Mouse (Mus musculus) hindbrain, embryonic 12.5 days (tissue): Measurements from ENCODE around the gene Fut8. TPM values are rescaled to one million over a fixed set of nuclear protein-coding genes. Genes with fewer than 3 reads are reported as not detected.

Experiments
- ATAC-seq: fragments of 200-750 bp; cut with Nextera tagmentation; 2 replicates; pipeline ENCODE4 v1.8.0; 2017; ENCODE audit warnings: moderate TSS enrichment; ENCODE audit not compliant: low FRiP score
- H3K27ac ChIP-seq: fragments of 300-500 bp; sonication (generic); 2 replicates; pipeline ENCODE4 v1.5.1; 2016; ENCODE audit warnings: mild to moderate bottlenecking
- H3K27me3 ChIP-seq: fragments of 300-500 bp; sonication (generic); 2 replicates; pipeline ENCODE4 v1.6.1; 2016; ENCODE audit warnings: mild to moderate bottlenecking
- H3K36me3 ChIP-seq: fragments of 300-500 bp; sonication (generic); 2 replicates; pipeline ENCODE4 v1.6.1; 2016; ENCODE audit warnings: mild to moderate bottlenecking
- H3K4me1 ChIP-seq: fragments of 300-500 bp; sonication (generic); 2 replicates; pipeline ENCODE4 v1.6.1; 2016
- H3K4me2 ChIP-seq: fragments of 300-500 bp; sonication (generic); replicated peaks from 2 replicates; pipeline ENCODE4 v1.6.1; 2016; ENCODE audit warnings: mild to moderate bottlenecking
- H3K4me3 ChIP-seq: fragments of 300-500 bp; sonication (generic); 2 replicates; pipeline ENCODE4 v1.5.1; 2016; ENCODE audit warnings: mild to moderate bottlenecking
- H3K9ac ChIP-seq: fragments of 300-500 bp; sonication (generic); 2 replicates; pipeline ENCODE4 v1.6.1; 2016; ENCODE audit warnings: mild to moderate bottlenecking, moderate library complexity
- H3K9me3 ChIP-seq: fragments of 300-500 bp; sonication (generic); replicated peaks from 2 replicates; pipeline ENCODE4 v1.6.1; 2016; ENCODE audit warnings: mild to moderate bottlenecking
- WGBS: fragments of 180-500 bp; shearing (Covaris S2); methylation state at CpG from one replicate; pipeline ENCODE4 v1.1.7; 2016; 5-methylcytosine and 5-hydroxymethylcytosine counted together
- polyA plus RNA-seq: library from polyadenylated mRNA; unstranded; fragments of >200 nt; fragmentation: Nextera tagmentation; extraction: Ambion mirVana; gene quantifications from 2 replicates; pipeline ENCODE4 v1.2.1, GENCODE M21; 2016

The Fut8 gene
- polyA plus RNA-seq, 1 experiment from 2014 or later = 45.5 TPM

GRCm38 (mm10) chr12:77415720-77416119 is 177.8 kb downstream of the Fut8 start:
- H3K4me1 ChIP-seq = no peaks in the 10 kb centered on the region
- H3K27ac ChIP-seq = no peak overlapping the region
- no peaks in the 10 kb centered on the region for H3K36me3 ChIP-seq
- ATAC-seq = no peak
- WGBS = 91% methylated on average over 1 of the region's 1 CpGs
- H3K9ac ChIP-seq = no peak overlapping the region
- no peaks in the 10 kb centered on the region for H3K27me3 ChIP-seq
- H3K4me3 ChIP-seq = no peak overlapping the region
- no peaks in the 10 kb centered on the region for H3K9me3 ChIP-seq
- no peak overlapping the region for H3K4me2 ChIP-seq

- no peaks in the 10 kb centered on the region for H3K9me3 ChIP-seq
- no peak overlapping the region for H3K9ac ChIP-seq
- H3K4me2 ChIP-seq = no peak overlapping the region
- no peaks in the 10 kb centered on the region for H3K27me3 ChIP-seq
- WGBS = 88% methylated on average over 6 of the region's 6 CpGs
- no peak overlapping the region for H3K4me3 ChIP-seq
- no peaks in the 10 kb centered on the region for H3K36me3 ChIP-seq
- no peak for ATAC-seq
- H3K27ac ChIP-seq = no peak overlapping the region
- no peaks in the 10 kb centered on the region for H3K4me1 ChIP-seq
Measured at GRCm38 (mm10) chr12:77421667-77422393, 183.9 kb downstream of the Fut8 start.

- ATAC-seq = no peak
- WGBS = 43% methylated on average over 3 of the region's 3 CpGs
- no peaks in the 10 kb centered on the region for H3K27me3 ChIP-seq
- H3K36me3 ChIP-seq = no peaks in the 10 kb centered on the region
- H3K4me2 ChIP-seq = no peak overlapping the region
- H3K9me3 ChIP-seq = no peaks in the 10 kb centered on the region
- no peak overlapping the region for H3K9ac ChIP-seq
- H3K4me3 ChIP-seq = no peak overlapping the region
- H3K27ac ChIP-seq = no peak overlapping the region
- no peaks in the 10 kb centered on the region for H3K4me1 ChIP-seq
Measured at GRCm38 (mm10) chr12:77426093-77426492, 188.2 kb downstream of the Fut8 start.

- Histone ChIP-seq H3K4me1 (no peaks in the 10 kb centered on the region), H3K27me3 (no peaks in the 10 kb centered on the region), H3K36me3 (no peaks in the 10 kb centered on the region), H3K4me2 (no peak overlapping the region), H3K27ac (no peak overlapping the region), H3K4me3 (no peak overlapping the region), H3K9ac (no peak overlapping the region), H3K9me3 (no peaks in the 10 kb centered on the region)
- WGBS = 71% methylated on average over 1 of the region's 1 CpGs
- ATAC-seq = no peak
Measured at GRCm38 (mm10) chr12:77428165-77428564, 190.2 kb downstream of the Fut8 start.

- no peak overlapping the region for H3K4me3 ChIP-seq
- no peaks in the 10 kb centered on the region for H3K4me1 ChIP-seq
- H3K4me2 ChIP-seq = no peak overlapping the region
- no peak overlapping the region for H3K9ac ChIP-seq
- no peak for ATAC-seq
- H3K27ac ChIP-seq = no peak overlapping the region
- no peaks in the 10 kb centered on the region for H3K27me3 ChIP-seq
- H3K9me3 ChIP-seq = no peaks in the 10 kb centered on the region
- no peaks in the 10 kb centered on the region for H3K36me3 ChIP-seq
Measured at GRCm38 (mm10) chr12:77429381-77429780, 191.5 kb downstream of the Fut8 start.

- no peak overlapping the region for H3K4me2 ChIP-seq
- no peak overlapping the region for H3K4me3 ChIP-seq
- H3K27me3 ChIP-seq = no peaks in the 10 kb centered on the region
- H3K9me3 ChIP-seq = no peaks in the 10 kb centered on the region
- no peak overlapping the region for H3K9ac ChIP-seq
- no peaks in the 10 kb centered on the region for H3K36me3 ChIP-seq
- ATAC-seq = no peak
- WGBS = 70% methylated on average over 2 of the region's 2 CpGs
- H3K4me1 ChIP-seq = no peaks in the 10 kb centered on the region
- no peak overlapping the region for H3K27ac ChIP-seq
Measured at GRCm38 (mm10) chr12:77436733-77437132, 198.8 kb downstream of the Fut8 start.

GRCm38 (mm10) chr12:77450816-77451215 is 212.9 kb downstream of the Fut8 start:
- H3K27me3 ChIP-seq = no peaks in the 10 kb centered on the region
- H3K36me3 ChIP-seq = no peaks in the 10 kb centered on the region
- no peak for ATAC-seq
- H3K4me2 ChIP-seq = no peak overlapping the region
- no peaks in the 10 kb centered on the region for H3K9me3 ChIP-seq
- H3K4me3 ChIP-seq = no peak overlapping the region
- no peak overlapping the region for H3K27ac ChIP-seq
- no peak overlapping the region for H3K9ac ChIP-seq
- WGBS = 82% methylated on average over 2 of the region's 2 CpGs
- H3K4me1 ChIP-seq = no peaks in the 10 kb centered on the region

GRCm38 (mm10) chr12:77466178-77466577 is 228.3 kb downstream of the Fut8 start:
- H3K4me3 ChIP-seq = no peak overlapping the region
- ATAC-seq = no peak
- 95% methylated on average over 1 of the region's 1 CpGs for WGBS
- H3K9ac ChIP-seq = no peak overlapping the region
- no peak overlapping the region for H3K4me2 ChIP-seq
- no peaks in the 10 kb centered on the region for H3K9me3 ChIP-seq
- no peaks in the 10 kb centered on the region for H3K27me3 ChIP-seq
- no peaks in the 10 kb centered on the region for H3K36me3 ChIP-seq
- no peaks in the 10 kb centered on the region for H3K4me1 ChIP-seq
- H3K27ac ChIP-seq = no peak overlapping the region

- ATAC-seq = no peak
- WGBS = 68% methylated on average over 2 of the region's 2 CpGs
- Histone ChIP-seq H3K4me1 (no peaks in the 10 kb centered on the region; the same call in 1 of the 2 replicates), H3K27ac (no peak overlapping the region), H3K36me3 (no peaks in the 10 kb centered on the region), H3K9me3 (no peaks in the 10 kb centered on the region), H3K4me3 (no peak overlapping the region), H3K4me2 (no peak overlapping the region), H3K9ac (no peak overlapping the region), H3K27me3 (no peaks in the 10 kb centered on the region)
Measured at GRCm38 (mm10) chr12:77479931-77480330, 242.0 kb downstream of the Fut8 start.

- no peak overlapping the region for H3K4me3 ChIP-seq
Measured at GRCm38 (mm10) chr12:77481153-77481552, 243.2 kb downstream of the Fut8 start.

GRCm38 (mm10) chr12:77481799-77482198 is 243.9 kb downstream of the Fut8 start:
- H3K9ac ChIP-seq = no peak overlapping the region
- H3K4me1 ChIP-seq = no peaks in the 10 kb centered on the region; the same call in 1 of the 2 replicates
- no peak overlapping the region for H3K4me2 ChIP-seq
- ATAC-seq = no peak
- no peak overlapping the region for H3K4me3 ChIP-seq
- 42% methylated on average over 3 of the region's 3 CpGs for WGBS
- H3K27ac ChIP-seq = no peak overlapping the region
- H3K27me3 ChIP-seq = no peaks in the 10 kb centered on the region
- no peaks in the 10 kb centered on the region for H3K9me3 ChIP-seq
- H3K36me3 ChIP-seq = no peaks in the 10 kb centered on the region

More at GRCm38 (mm10) chr12:77481153-77481552, 243.2 kb downstream of the Fut8 start:
- Histone ChIP-seq H3K9ac (no peak overlapping the region), H3K27ac (no peak overlapping the region), H3K9me3 (no peaks in the 10 kb centered on the region), H3K4me2 (no peak overlapping the region), H3K4me1 (no peaks in the 10 kb centered on the region; the same call in 1 of the 2 replicates), H3K27me3 (no peaks in the 10 kb centered on the region), H3K36me3 (no peaks in the 10 kb centered on the region)
- no peak for ATAC-seq
- WGBS = 97% methylated on average over 1 of the region's 1 CpGs

- Histone ChIP-seq H3K4me1 (no peaks in the 10 kb centered on the region; the same call in 1 of the 2 replicates), H3K9me3 (no peaks in the 10 kb centered on the region), H3K27me3 (no peaks in the 10 kb centered on the region), H3K27ac (no peak overlapping the region), H3K4me3 (no peak overlapping the region), H3K36me3 (no peaks in the 10 kb centered on the region), H3K4me2 (no peak overlapping the region), H3K9ac (no peak overlapping the region)
- 70% methylated on average over 9 of the region's 9 CpGs for WGBS
- no peak for ATAC-seq
Measured at GRCm38 (mm10) chr12:77483180-77483855, 245.4 kb downstream of the Fut8 start.

- Histone ChIP-seq H3K36me3 (no peaks in the 10 kb centered on the region), H3K27me3 (no peaks in the 10 kb centered on the region), H3K9ac (no peak overlapping the region), H3K9me3 (no peaks in the 10 kb centered on the region), H3K4me2 (no peak overlapping the region), H3K4me1 (no peaks in the 10 kb centered on the region; the same call in 1 of the 2 replicates), H3K27ac (no peak overlapping the region), H3K4me3 (no peak overlapping the region)
- 78% methylated on average over 3 of the region's 3 CpGs for WGBS
- no peak for ATAC-seq
Measured at GRCm38 (mm10) chr12:77484761-77485160, 246.8 kb downstream of the Fut8 start.
